Mouse (Mus musculus): ENCODE data around the gene Psmc2. TPM values are rescaled to one million over a fixed set of nuclear protein-coding genes. Genes with fewer than 3 reads are reported as not detected.
A peak's percentile ranks its signal among the peaks of the same experiment; 100 is the strongest.

Gene Psmc2
- polyA plus RNA-seq (2012; rRNA removed) = 30.7 and 42.3 TPM in 2 replicates

DNA sequence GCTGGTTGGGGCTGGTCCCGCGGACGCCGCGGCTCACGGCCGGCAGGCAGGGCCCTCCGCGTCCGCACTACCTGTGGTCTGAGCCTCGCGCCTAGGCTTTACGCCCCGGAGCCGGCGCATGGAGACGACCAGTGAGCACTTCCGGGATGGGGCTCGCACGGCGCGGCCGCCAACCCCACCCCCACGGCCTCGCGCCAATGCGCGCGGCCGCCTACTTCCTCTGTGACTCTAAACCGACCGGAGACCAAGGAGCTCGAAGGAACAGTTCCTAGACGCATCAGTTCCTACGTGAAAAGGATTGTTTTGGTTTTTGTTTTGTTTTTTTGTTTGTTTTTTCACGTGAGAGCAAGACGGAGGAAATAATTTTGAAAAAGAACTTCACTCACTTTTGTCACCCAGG is at the start of gene Psmc2, which contains the start of gene Dnajc2:
Gene Psmc2 (plus strand): TSS at position 231 of the 400 bp plus-strand sequence.
Gene Dnajc2 (minus strand): TSS at position 199 of the 400 bp plus-strand sequence.
- Histone ChIP-seq H3K27me3 (replicated peaks; ENCODE audit: control insufficient read depth, insufficient read depth, low read length) (no peaks in the 10 kb centered on the region), H3K4me3 (ENCODE audit: insufficient read depth, low read depth, low read length) (peak within 1 kb of the TSS; percentile 70), H3K27ac (ENCODE audit: insufficient read depth, low read depth, low read length) (0 out of 2 replicates have a peak within 1 kb of the TSS, but pooled peaks have one; percentile 29), H3K4me1 (ENCODE audit: control insufficient read depth, insufficient read depth, low read length) (peaks cover 8% of the 10 kb centered on the region), H3K36me3 (ENCODE audit: control insufficient read depth, insufficient read depth, low read length) (no peaks in the 10 kb centered on the region; the same call in none of the 2 replicates)
- under 1% methylated on average over 36 of the region's 37 CpGs for WGBS
- TF ChIP-seq CTCF (conservative IDR thresholded peaks at IDR 0.05; ENCODE audit: insufficient read depth, insufficient read length, low read depth, low read length) = no peak
- no peak for TF ChIP-seq POLR2A (IDR thresholded peaks at IDR 0.05; ENCODE audit: low read depth, low read length)
- DNase-seq = peak; percentile 95

DNA sequence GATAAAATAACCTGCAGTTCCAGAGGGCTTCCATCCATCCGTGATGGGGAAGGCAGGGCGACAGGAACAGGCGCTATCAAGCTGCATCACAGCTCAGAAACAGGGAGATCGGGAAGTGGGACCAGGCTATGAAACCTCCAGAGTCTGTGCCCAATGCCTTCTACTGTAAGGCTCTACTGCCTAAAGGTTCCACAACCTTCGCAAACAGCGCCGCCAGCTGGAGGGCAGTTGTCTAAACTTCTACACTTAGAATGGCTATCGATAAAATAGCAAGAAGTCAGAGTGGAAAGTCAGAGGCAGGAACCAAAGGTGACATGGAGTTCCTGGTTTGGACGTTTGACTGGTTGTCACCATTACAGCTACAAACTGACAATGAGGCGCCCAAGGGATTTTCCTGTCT is 49.5 kb upstream of the Psmc2 start:
- DNase-seq = peak; percentile 84
- 32% methylated on average over 10 of the region's 10 CpGs for WGBS
- TF ChIP-seq CTCF (conservative IDR thresholded peaks at IDR 0.05; ENCODE audit: insufficient read depth, insufficient read length, low read depth, low read length) (peak; percentile 90), POLR2A (IDR thresholded peaks at IDR 0.05; ENCODE audit: low read depth, low read length) (no peak)
- H3K4me1 ChIP-seq (ENCODE audit: control insufficient read depth, insufficient read depth, low read length) = peaks cover 12% of the 10 kb centered on the region; the same call in 1 of the 2 replicates
- no peak overlapping the region for H3K27ac ChIP-seq (ENCODE audit: insufficient read depth, low read depth, low read length)
- no peaks in the 10 kb centered on the region for H3K27me3 ChIP-seq (replicated peaks; ENCODE audit: control insufficient read depth, insufficient read depth, low read length)
- peaks cover 3% of the 10 kb centered on the region; the same call in 1 of the 2 replicates for H3K36me3 ChIP-seq (ENCODE audit: control insufficient read depth, insufficient read depth, low read length)
- H3K4me3 ChIP-seq (ENCODE audit: insufficient read depth, low read depth, low read length) = peak overlapping the region; percentile 52

GRCm38 (mm10) chr5:21736046-21736445 is 49.0 kb upstream of the Psmc2 start:
- WGBS = 81% methylated on average over 11 of the region's 11 CpGs
- H3K27ac ChIP-seq (ENCODE audit: insufficient read depth, low read depth, low read length) = no peak overlapping the region
- H3K4me3 ChIP-seq (ENCODE audit: insufficient read depth, low read depth, low read length) = no peak overlapping the region
- peaks cover 12% of the 10 kb centered on the region; the same call in 1 of the 2 replicates for H3K4me1 ChIP-seq (ENCODE audit: control insufficient read depth, insufficient read depth, low read length)
- H3K36me3 ChIP-seq (ENCODE audit: control insufficient read depth, insufficient read depth, low read length) = peaks cover 3% of the 10 kb centered on the region; the same call in 1 of the 2 replicates
- H3K27me3 ChIP-seq (replicated peaks; ENCODE audit: control insufficient read depth, insufficient read depth, low read length) = no peaks in the 10 kb centered on the region
- TF ChIP-seq CTCF (conservative IDR thresholded peaks at IDR 0.05; ENCODE audit: insufficient read depth, insufficient read length, low read depth, low read length) (no peak), POLR2A (IDR thresholded peaks at IDR 0.05; ENCODE audit: low read depth, low read length) (no peak)
- no peak for DNase-seq

DNA sequence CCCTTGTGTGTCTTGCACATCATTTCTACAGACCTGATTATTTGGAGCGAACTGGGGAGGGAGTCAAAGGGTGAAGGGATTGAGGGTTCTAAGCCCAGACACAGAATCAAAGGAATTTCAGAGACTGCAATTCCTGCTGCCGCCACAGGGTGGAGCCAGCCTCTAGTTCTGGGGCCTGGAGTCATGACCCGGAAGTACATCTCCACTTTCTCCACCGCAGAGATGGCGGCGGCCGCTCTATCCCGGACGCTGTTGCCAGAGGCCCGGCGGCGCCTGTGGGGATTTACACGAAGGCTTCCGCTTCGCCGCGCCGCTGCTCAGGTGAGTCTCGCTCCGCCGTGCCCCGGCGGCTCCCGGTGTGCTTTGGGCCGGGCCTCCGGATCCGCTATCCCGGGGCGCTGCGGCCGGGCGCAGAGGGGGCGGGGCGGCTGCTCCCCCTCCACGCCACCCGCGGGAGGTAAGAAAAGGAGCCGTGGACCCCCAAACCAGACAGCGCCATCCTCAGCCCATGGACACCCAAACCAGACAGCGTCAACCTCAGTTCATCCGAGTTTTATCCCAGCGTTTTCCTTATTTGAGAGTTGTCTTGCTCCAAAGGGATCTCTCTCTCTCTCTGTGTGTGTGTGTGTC is 48.0 kb upstream of the Psmc2 start, which contains the start of gene Pmpcb:
Gene Pmpcb (plus strand): TSS at position 186 of the 630 bp plus-strand sequence.
- peak; percentile 92 for DNase-seq
- peak within 1 kb of the TSS; percentile 86 for H3K4me3 ChIP-seq (ENCODE audit: insufficient read depth, low read depth, low read length)
- WGBS = under 1% methylated on average over 42 of the region's 42 CpGs
- H3K36me3 ChIP-seq (ENCODE audit: control insufficient read depth, insufficient read depth, low read length) = peaks cover 3% of the 10 kb centered on the region
- TF ChIP-seq CTCF (conservative IDR thresholded peaks at IDR 0.05; ENCODE audit: insufficient read depth, insufficient read length, low read depth, low read length) = peak; percentile 84
- no peak for TF ChIP-seq POLR2A (IDR thresholded peaks at IDR 0.05; ENCODE audit: low read depth, low read length)
- H3K27me3 ChIP-seq (replicated peaks; ENCODE audit: control insufficient read depth, insufficient read depth, low read length) = no peaks in the 10 kb centered on the region
- H3K4me1 ChIP-seq (ENCODE audit: control insufficient read depth, insufficient read depth, low read length) = peaks cover 12% of the 10 kb centered on the region; the same call in 1 of the 2 replicates
- H3K27ac ChIP-seq (ENCODE audit: insufficient read depth, low read depth, low read length) = 0 out of 2 replicates have a peak within 1 kb of the TSS, but pooled peaks have one; percentile 21

DNA sequence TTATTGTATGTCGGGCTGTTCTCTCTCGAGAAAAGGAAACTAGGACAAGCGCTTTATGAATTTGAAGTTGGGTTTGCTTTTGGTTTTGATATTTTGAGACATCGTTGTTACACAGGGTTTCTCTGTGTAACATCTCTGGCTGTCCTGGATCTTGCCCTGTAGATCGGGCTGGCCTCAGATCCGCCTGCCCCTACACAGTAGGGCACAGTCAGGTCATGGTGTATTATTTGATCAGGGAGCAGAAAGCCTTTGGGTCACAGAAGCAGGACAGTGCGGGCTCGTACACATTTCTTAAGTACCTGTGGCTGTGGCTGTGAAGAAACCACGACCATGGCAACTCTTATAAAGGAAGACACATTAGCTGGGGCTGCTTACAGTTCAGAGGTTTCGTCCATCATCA is 47.5 kb upstream of the Psmc2 start:
- Histone ChIP-seq H3K4me3 (ENCODE audit: insufficient read depth, low read depth, low read length) (peak overlapping the region; percentile 86), H3K36me3 (ENCODE audit: control insufficient read depth, insufficient read depth, low read length) (peaks cover 3% of the 10 kb centered on the region), H3K27me3 (replicated peaks; ENCODE audit: control insufficient read depth, insufficient read depth, low read length) (no peaks in the 10 kb centered on the region), H3K27ac (ENCODE audit: insufficient read depth, low read depth, low read length) (no peak overlapping the region), H3K4me1 (ENCODE audit: control insufficient read depth, insufficient read depth, low read length) (peaks cover 12% of the 10 kb centered on the region; the same call in 1 of the 2 replicates)
- 8% methylated on average over 10 of the region's 10 CpGs for WGBS
- peak; percentile 20 for DNase-seq
- TF ChIP-seq CTCF (conservative IDR thresholded peaks at IDR 0.05; ENCODE audit: insufficient read depth, insufficient read length, low read depth, low read length) (no peak), POLR2A (IDR thresholded peaks at IDR 0.05; ENCODE audit: low read depth, low read length) (no peak)

DNA sequence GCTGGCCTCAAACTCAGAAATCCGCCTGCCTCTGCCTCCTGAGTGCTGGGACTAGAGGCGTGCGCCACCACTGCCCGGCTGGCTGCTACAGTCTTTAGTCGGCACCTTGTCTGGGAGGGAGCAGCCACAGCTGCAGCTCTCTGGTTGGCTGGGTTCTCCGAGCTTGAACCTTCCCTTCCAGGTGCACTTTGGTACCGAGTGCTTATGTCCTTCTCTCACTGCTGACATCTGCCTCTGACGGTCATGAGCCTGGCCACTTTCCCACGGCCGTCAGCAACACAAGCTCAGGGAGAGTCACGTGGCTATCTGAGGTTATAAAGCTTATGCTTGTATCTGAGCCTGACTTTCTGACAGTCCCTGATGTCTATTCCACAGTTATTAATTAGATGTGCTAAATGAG is 46.0 kb upstream of the Psmc2 start:
- DNase-seq = peak; percentile 91
- no peak for TF ChIP-seq CTCF (conservative IDR thresholded peaks at IDR 0.05; ENCODE audit: insufficient read depth, insufficient read length, low read depth, low read length)
- TF ChIP-seq POLR2A (IDR thresholded peaks at IDR 0.05; ENCODE audit: low read depth, low read length) = no peak
- H3K4me3 ChIP-seq (ENCODE audit: insufficient read depth, low read depth, low read length) = no peak overlapping the region
- no peaks in the 10 kb centered on the region for H3K27me3 ChIP-seq (replicated peaks; ENCODE audit: control insufficient read depth, insufficient read depth, low read length)
- H3K4me1 ChIP-seq (ENCODE audit: control insufficient read depth, insufficient read depth, low read length) = peaks cover 12% of the 10 kb centered on the region; the same call in 1 of the 2 replicates
- peaks cover 7% of the 10 kb centered on the region for H3K36me3 ChIP-seq (ENCODE audit: control insufficient read depth, insufficient read depth, low read length)
- WGBS = 49% methylated on average over 11 of the region's 11 CpGs
- no peak overlapping the region for H3K27ac ChIP-seq (ENCODE audit: insufficient read depth, low read depth, low read length)

DNA sequence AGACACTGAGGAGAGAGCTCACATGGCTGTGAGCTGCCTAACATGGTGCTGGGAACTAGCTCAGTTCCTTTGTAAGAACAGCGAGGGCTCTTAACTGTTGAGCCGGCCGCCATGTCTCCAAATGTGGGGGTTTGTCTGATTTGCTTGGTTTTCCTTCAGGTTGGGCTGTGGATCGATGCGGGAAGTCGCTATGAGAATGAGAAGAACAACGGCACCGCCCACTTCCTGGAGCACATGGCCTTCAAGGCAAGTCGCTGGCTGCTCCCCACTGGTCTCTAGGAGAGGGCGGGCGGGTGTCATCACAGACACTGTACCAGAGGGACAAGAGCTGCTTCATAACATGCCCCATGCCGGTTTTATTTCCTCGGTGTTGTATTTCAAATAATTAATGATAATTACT is 45.2 kb upstream of the Psmc2 start:
- DNase-seq = no peak
- no peak overlapping the region for H3K27ac ChIP-seq (ENCODE audit: insufficient read depth, low read depth, low read length)
- TF ChIP-seq CTCF (conservative IDR thresholded peaks at IDR 0.05; ENCODE audit: insufficient read depth, insufficient read length, low read depth, low read length) (no peak), POLR2A (IDR thresholded peaks at IDR 0.05; ENCODE audit: low read depth, low read length) (no peak)
- no peak overlapping the region for H3K4me3 ChIP-seq (ENCODE audit: insufficient read depth, low read depth, low read length)
- peaks cover 7% of the 10 kb centered on the region for H3K36me3 ChIP-seq (ENCODE audit: control insufficient read depth, insufficient read depth, low read length)
- WGBS = 78% methylated on average over 13 of the region's 13 CpGs
- no peaks in the 10 kb centered on the region for H3K27me3 ChIP-seq (replicated peaks; ENCODE audit: control insufficient read depth, insufficient read depth, low read length)
- H3K4me1 ChIP-seq (ENCODE audit: control insufficient read depth, insufficient read depth, low read length) = peaks cover 12% of the 10 kb centered on the region; the same call in 1 of the 2 replicates
